Mouse (Mus musculus): Measurements from ENCODE around the gene Kcnh1. TPM values are rescaled to one million over a fixed set of nuclear protein-coding genes. Genes with fewer than 3 reads are reported as not detected.

Kcnh1 gene
- total and polyA plus RNA-seq, 2 experiments from 2014 or later, result 0.10 to 0.31 TPM

DNA sequence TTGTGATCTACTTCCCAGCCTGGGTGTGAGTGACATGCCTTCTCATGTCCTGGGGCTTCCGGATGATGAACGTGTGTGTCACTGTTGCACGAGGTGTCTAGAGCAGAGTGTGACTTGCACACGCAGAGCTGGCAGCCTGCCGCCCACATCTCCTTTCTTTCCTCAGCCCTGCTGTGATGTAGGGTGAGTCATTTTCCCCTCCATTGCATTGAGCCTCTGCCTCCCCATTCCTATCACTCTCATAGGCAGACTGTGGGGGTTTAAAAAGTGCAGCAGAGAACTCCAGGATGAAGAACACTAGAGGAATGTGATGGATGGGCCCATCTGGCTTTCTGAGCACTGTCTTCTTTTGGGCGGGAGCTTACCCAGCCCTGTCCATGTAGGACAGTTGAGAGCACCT, 76.4 kb downstream of the Kcnh1 start:
- no peaks in the 10 kb centered on the region for H3K27me3 ChIP-seq (ENCODE audit: control insufficient read depth, insufficient read depth, low read length)
- H3K4me2 ChIP-seq (ENCODE audit: low read depth, low read length), result no peak overlapping the region
- H3K9me3 ChIP-seq (replicated peaks; ENCODE audit: control insufficient read depth, low read length), result no peaks in the 10 kb centered on the region
- H3K27ac ChIP-seq (ENCODE audit: low read depth), result no peak overlapping the region
- no peaks in the 10 kb centered on the region for H3K36me3 ChIP-seq (replicated peaks; ENCODE audit: control insufficient read depth, insufficient read depth, low read length)
- H3K4me3 ChIP-seq (ENCODE audit: low read depth, low read length), result no peak overlapping the region
- no peak overlapping the region for H3K9ac ChIP-seq (replicated peaks; ENCODE audit: low read depth, low read length)
- WGBS, result 79% methylated on average over 6 of the region's 6 CpGs
- no peak for ATAC-seq (ENCODE audit: insufficient read depth, low read depth)
- H3K4me1 ChIP-seq (ENCODE audit: control insufficient read depth, insufficient read depth), result no peaks in the 10 kb centered on the region
- DNase-seq (ENCODE audit: low spot score), result no peak
- TF ChIP-seq CTCF (IDR thresholded peaks at IDR 0.05; ENCODE audit: low read depth) (no peak), EP300 (IDR thresholded peaks at IDR 0.05; ENCODE audit: low read depth) (no peak)

DNA sequence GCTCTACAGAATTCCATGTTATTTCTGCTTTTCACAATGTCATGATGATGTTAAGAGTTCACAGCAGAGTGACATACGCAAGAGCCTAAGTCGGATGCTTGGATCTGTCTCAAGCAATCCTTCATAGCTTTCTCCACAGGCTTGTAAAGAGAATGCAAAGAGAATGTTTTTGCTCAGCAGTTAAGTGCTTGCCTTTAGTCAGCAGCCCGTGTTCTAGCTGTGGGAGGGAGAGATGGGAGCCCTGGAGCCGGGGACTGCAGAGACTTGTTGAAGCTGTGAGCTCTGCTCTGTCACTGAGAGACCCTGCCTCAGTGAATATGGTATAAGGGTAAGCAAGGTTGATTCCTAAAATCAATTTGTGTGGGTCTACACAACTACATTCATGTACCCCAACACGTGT, 78.3 kb downstream of the Kcnh1 start:
- Histone ChIP-seq H3K36me3 (replicated peaks; ENCODE audit: control insufficient read depth, insufficient read depth, low read length) (no peaks in the 10 kb centered on the region), H3K4me3 (ENCODE audit: low read depth, low read length) (no peak overlapping the region), H3K9ac (replicated peaks; ENCODE audit: low read depth, low read length) (no peak overlapping the region), H3K4me2 (ENCODE audit: low read depth, low read length) (no peak overlapping the region), H3K4me1 (ENCODE audit: control insufficient read depth, insufficient read depth) (no peaks in the 10 kb centered on the region), H3K27ac (ENCODE audit: low read depth) (no peak overlapping the region), H3K27me3 (ENCODE audit: control insufficient read depth, insufficient read depth, low read length) (no peaks in the 10 kb centered on the region), H3K9me3 (replicated peaks; ENCODE audit: control insufficient read depth, low read length) (no peaks in the 10 kb centered on the region)
- TF ChIP-seq EP300 (IDR thresholded peaks at IDR 0.05; ENCODE audit: low read depth) (no peak), CTCF (IDR thresholded peaks at IDR 0.05; ENCODE audit: low read depth) (no peak)
- ATAC-seq (ENCODE audit: insufficient read depth, low read depth), result no peak
- no peak for DNase-seq (ENCODE audit: low spot score)
- 73% methylated on average over 5 of the region's 5 CpGs for WGBS

DNA sequence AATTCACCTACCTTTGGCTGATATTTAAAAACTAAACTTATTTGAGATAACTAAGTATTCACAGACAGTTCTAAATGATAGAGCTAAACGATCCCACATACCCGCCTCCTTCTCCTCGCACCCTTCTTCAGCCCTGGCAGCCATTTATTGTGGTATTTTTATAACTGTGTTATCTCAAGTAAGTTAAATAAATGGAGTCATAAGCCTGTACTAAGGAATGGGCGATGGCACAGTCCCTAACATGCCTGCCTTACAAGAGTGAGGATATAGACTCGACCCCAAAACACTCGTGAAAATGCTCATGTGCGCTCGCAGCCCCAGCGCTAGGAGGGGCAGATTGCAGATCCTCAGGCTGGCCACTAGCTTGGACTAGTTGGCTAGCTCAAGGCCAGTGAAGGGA, 79.3 kb downstream of the Kcnh1 start:
- Histone ChIP-seq H3K4me3 (ENCODE audit: low read depth, low read length) (no peak overlapping the region), H3K27me3 (ENCODE audit: control insufficient read depth, insufficient read depth, low read length) (no peaks in the 10 kb centered on the region), H3K27ac (ENCODE audit: low read depth) (no peak overlapping the region), H3K4me1 (ENCODE audit: control insufficient read depth, insufficient read depth) (no peaks in the 10 kb centered on the region), H3K9ac (replicated peaks; ENCODE audit: low read depth, low read length) (no peak overlapping the region), H3K9me3 (replicated peaks; ENCODE audit: control insufficient read depth, low read length) (no peaks in the 10 kb centered on the region), H3K36me3 (replicated peaks; ENCODE audit: control insufficient read depth, insufficient read depth, low read length) (no peaks in the 10 kb centered on the region), H3K4me2 (ENCODE audit: low read depth, low read length) (no peak overlapping the region)
- no peak for TF ChIP-seq CTCF (IDR thresholded peaks at IDR 0.05; ENCODE audit: low read depth)
- TF ChIP-seq EP300 (IDR thresholded peaks at IDR 0.05; ENCODE audit: low read depth), result no peak
- WGBS, result 80% methylated on average over 9 of the region's 9 CpGs
- DNase-seq (ENCODE audit: low spot score), result no peak
- ATAC-seq (ENCODE audit: insufficient read depth, low read depth), result no peak

DNA sequence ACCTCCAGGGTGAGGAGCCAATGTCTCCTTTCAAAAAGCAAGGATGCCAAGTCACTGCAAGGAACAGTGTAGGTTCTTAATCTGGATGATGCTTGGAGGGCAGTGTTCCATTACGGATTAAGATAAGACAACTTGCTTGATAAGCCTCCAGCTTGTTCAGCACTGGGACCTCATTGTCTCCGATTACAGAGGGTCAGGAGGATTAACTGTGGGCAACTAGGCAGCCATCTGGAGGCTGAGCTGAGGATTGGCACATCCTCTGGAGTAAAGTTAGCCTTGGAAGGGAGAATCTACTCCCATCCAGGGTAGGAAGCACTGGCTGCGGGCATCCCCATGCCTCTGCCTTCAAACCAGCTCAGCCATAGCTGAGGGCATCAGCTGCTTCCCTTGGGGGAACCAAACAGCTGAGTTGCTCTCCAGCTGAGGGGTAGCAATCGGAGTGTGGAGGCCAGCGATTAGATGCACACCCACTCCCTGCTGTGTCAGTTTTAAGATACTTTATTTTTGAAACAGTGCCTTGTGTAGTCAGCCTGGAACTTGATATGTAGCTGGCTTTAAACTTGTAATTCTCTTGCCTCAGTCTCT, 87.3 kb downstream of the Kcnh1 start:
- DNase-seq (ENCODE audit: low spot score) (no peak), ATAC-seq (ENCODE audit: insufficient read depth, low read depth) (no peak)
- H3K9ac ChIP-seq (replicated peaks; ENCODE audit: low read depth, low read length), result no peak overlapping the region
- no peaks in the 10 kb centered on the region for H3K36me3 ChIP-seq (replicated peaks; ENCODE audit: control insufficient read depth, insufficient read depth, low read length)
- TF ChIP-seq EP300 (IDR thresholded peaks at IDR 0.05; ENCODE audit: low read depth) (no peak), CTCF (IDR thresholded peaks at IDR 0.05; ENCODE audit: low read depth) (no peak)
- no peak overlapping the region for H3K4me3 ChIP-seq (ENCODE audit: low read depth, low read length)
- no peaks in the 10 kb centered on the region for H3K27me3 ChIP-seq (ENCODE audit: control insufficient read depth, insufficient read depth, low read length)
- no peaks in the 10 kb centered on the region for H3K9me3 ChIP-seq (replicated peaks; ENCODE audit: control insufficient read depth, low read length)
- no peaks in the 10 kb centered on the region for H3K4me1 ChIP-seq (ENCODE audit: control insufficient read depth, insufficient read depth)
- 63% methylated on average over 5 of the region's 5 CpGs for WGBS
- no peak overlapping the region for H3K27ac ChIP-seq (ENCODE audit: low read depth)
- H3K4me2 ChIP-seq (ENCODE audit: low read depth, low read length), result no peak overlapping the region

DNA sequence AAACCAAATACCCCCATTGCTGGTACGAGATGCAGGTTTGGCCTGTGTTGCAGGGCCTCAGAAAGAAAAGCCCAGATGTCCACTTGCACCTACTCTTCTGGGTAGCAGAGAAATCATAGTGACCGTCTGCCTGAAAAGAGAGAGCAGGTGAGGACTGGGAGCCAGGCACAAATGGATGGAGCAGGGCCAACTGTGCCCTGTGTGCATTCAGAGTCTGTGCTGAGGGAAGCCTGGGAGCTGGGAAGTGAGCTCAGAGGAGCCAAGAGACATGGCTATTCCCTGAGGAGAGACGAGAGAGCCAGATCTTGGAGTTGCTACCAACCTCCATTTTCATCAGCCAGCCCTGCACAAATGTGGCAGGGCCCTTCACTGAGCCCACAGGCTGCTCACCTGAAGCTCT, 93.8 kb downstream of the Kcnh1 start:
- Histone ChIP-seq H3K27ac (ENCODE audit: low read depth) (no peak overlapping the region), H3K4me1 (ENCODE audit: control insufficient read depth, insufficient read depth) (no peaks in the 10 kb centered on the region), H3K4me2 (ENCODE audit: low read depth, low read length) (no peak overlapping the region), H3K4me3 (ENCODE audit: low read depth, low read length) (no peak overlapping the region), H3K27me3 (ENCODE audit: control insufficient read depth, insufficient read depth, low read length) (no peaks in the 10 kb centered on the region), H3K36me3 (replicated peaks; ENCODE audit: control insufficient read depth, insufficient read depth, low read length) (no peaks in the 10 kb centered on the region), H3K9ac (replicated peaks; ENCODE audit: low read depth, low read length) (no peak overlapping the region), H3K9me3 (replicated peaks; ENCODE audit: control insufficient read depth, low read length) (no peaks in the 10 kb centered on the region)
- WGBS, result 52% methylated on average over 3 of the region's 3 CpGs
- ATAC-seq (ENCODE audit: insufficient read depth, low read depth) (no peak), DNase-seq (ENCODE audit: low spot score) (no peak)
- TF ChIP-seq CTCF (IDR thresholded peaks at IDR 0.05; ENCODE audit: low read depth) (no peak), EP300 (IDR thresholded peaks at IDR 0.05; ENCODE audit: low read depth) (no peak)

DNA sequence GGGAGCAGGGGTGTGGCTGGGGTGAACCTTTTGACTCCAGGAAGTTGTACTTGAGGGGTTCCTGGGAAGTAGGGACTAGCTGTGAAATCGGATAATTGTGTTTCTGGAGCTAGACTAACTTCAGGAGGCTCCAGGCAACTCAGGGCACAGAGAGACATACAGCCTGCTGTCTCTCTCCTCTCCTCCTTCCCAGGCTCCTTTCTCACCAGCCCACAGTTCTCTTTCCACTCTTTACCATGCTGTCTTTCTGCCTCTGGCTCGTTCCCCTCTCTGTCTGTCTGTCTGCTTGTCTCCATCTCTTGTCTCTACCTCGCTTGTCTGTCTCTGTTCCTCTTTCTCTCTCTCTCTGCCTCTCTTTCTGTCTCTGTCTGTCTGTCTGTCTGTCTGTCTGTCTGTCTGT, 94.4 kb downstream of the Kcnh1 start:
- Histone ChIP-seq H3K4me1 (ENCODE audit: control insufficient read depth, insufficient read depth) (no peaks in the 10 kb centered on the region), H3K9ac (replicated peaks; ENCODE audit: low read depth, low read length) (no peak overlapping the region), H3K4me2 (ENCODE audit: low read depth, low read length) (no peak overlapping the region), H3K36me3 (replicated peaks; ENCODE audit: control insufficient read depth, insufficient read depth, low read length) (no peaks in the 10 kb centered on the region), H3K27me3 (ENCODE audit: control insufficient read depth, insufficient read depth, low read length) (no peaks in the 10 kb centered on the region), H3K4me3 (ENCODE audit: low read depth, low read length) (no peak overlapping the region), H3K9me3 (replicated peaks; ENCODE audit: control insufficient read depth, low read length) (no peaks in the 10 kb centered on the region), H3K27ac (ENCODE audit: low read depth) (no peak overlapping the region)
- TF ChIP-seq CTCF (IDR thresholded peaks at IDR 0.05; ENCODE audit: low read depth), result no peak
- no peak for TF ChIP-seq EP300 (IDR thresholded peaks at IDR 0.05; ENCODE audit: low read depth)
- ATAC-seq (ENCODE audit: insufficient read depth, low read depth) (no peak), DNase-seq (ENCODE audit: low spot score) (no peak)
- 55% methylated on average over 3 of the region's 3 CpGs for WGBS

Data from heart, postnatal 0 days (tissue).